Mouse (Mus musculus) adrenal gland, postnatal 10 days (tissue): ENCODE measurements around the gene Dolpp1. TPM values are rescaled to one million over a fixed set of nuclear protein-coding genes. Genes with fewer than 3 reads are reported as not detected.
A peak's percentile ranks its signal among the peaks of the same experiment; 100 is the strongest.

Source experiments
- DNase-seq: peaks from one replicate; pipeline ENCODE4 v3.0.0; 2021; ENCODE audit warnings: mixed read lengths
- microRNA-seq: library from miRNA; unstranded; fragments of <30 nt; microRNA quantifications from one replicate; pipeline ENCODE4 v1.2.0, GENCODE M21; 2021
- total RNA-seq, 2 experiments: library from RNA; stranded (reverse); gene quantifications; 2 replicates each; pipeline ENCODE4 v1.2.3; 2021

Gene Dolpp1
- total RNA-seq, 2 experiments from 2014 or later: 14.5 to 23.6 TPM

GRCm38 (mm10) chr2:30441518-30442497 lies 49.8 kb downstream of the Dolpp1 start:
- peak; percentile 87 for DNase-seq

- DNase-seq: no peak
Measured at GRCm38 (mm10) chr2:30442498-30442890, 50.4 kb downstream of the Dolpp1 start.

GRCm38 (mm10) chr2:30443281-30443680 lies 51.2 kb downstream of the Dolpp1 start:
- DNase-seq: no peak

GRCm38 (mm10) chr2:30444006-30444405 lies 52.0 kb downstream of the Dolpp1 start:
- no peak for DNase-seq

GRCm38 (mm10) chr2:30444450-30444849 lies 52.4 kb downstream of the Dolpp1 start:
- no peak for DNase-seq

- DNase-seq: no peak
Measured at GRCm38 (mm10) chr2:30445312-30445711, 53.3 kb downstream of the Dolpp1 start.

- DNase-seq: peak; percentile 50
Measured at GRCm38 (mm10) chr2:30446891-30447826, 55.1 kb downstream of the Dolpp1 start.

GRCm38 (mm10) chr2:30448371-30448770 lies 56.3 kb downstream of the Dolpp1 start:
- no peak for DNase-seq

Small RNA genes within 50 kb of the gene (microRNA-seq; reads per million reads assigned to microRNA genes)
- gene Gm47292: not detected

Other genes with a start within 250 kb of the Dolpp1 start
- gene Endog, start 220.8 kb upstream of the Dolpp1 start, total RNA-seq: 10 to 100 TPM; 55.6 to 58.2 TPM
- 10 to 100 TPM; 18.1 TPM for gene Spout1, start 213.8 kb upstream of the Dolpp1 start, total RNA-seq
- gene Kyat1, start 186.4 kb upstream of the Dolpp1 start, total RNA-seq: 10 to 100 TPM; 27.4 to 27.9 TPM
- 10 to 100 TPM; 43.5 to 53.2 TPM for gene Lrrc8a, start 154.5 kb upstream of the Dolpp1 start, total RNA-seq
- 1 to 10 TPM; 1.9 to 2.0 TPM for gene Gm28035, start 151.7 kb upstream of the Dolpp1 start, total RNA-seq
- gene Phyhd1, start 126.1 kb upstream of the Dolpp1 start, total RNA-seq: 10 to 100 TPM; 23.7 to 24.1 TPM
- gene Gm28038, start 111.2 kb upstream of the Dolpp1 start, total RNA-seq: not detected
- 10 to 100 TPM; 43.4 to 46.2 TPM for gene Dolk, start 105.9 kb upstream of the Dolpp1 start, total RNA-seq
- 10 to 100 TPM; 37.9 to 45.3 TPM for gene Nup188, start 105.9 kb upstream of the Dolpp1 start, total RNA-seq
- gene Sh3glb2, start 32.9 kb upstream of the Dolpp1 start, total RNA-seq: 10 to 100 TPM; 70.9 to 89.7 TPM
- 100 to 1,000 TPM in 1 of 2 experiments, 10 to 100 TPM in 1; 97.5 to 111 TPM for gene Miga2, start 28.0 kb upstream of the Dolpp1 start, total RNA-seq
- gene Crat, start 23.6 kb downstream of the Dolpp1 start, total RNA-seq: 100 to 1,000 TPM; 317 to 355 TPM
- 100 to 1,000 TPM; 152 to 170 TPM for gene Ptpa, start 23.8 kb downstream of the Dolpp1 start, total RNA-seq
- gene Ier5l, start 82.0 kb downstream of the Dolpp1 start, total RNA-seq: 1 to 10 TPM; 5.9 to 8.4 TPM
- gene Cstad, start 202.8 kb downstream of the Dolpp1 start, total RNA-seq: 1 to 10 TPM; 1.7 to 3.7 TPM